Mouse (Mus musculus): Measurements from ENCODE around the gene Rab1a. TPM values are rescaled to one million over a fixed set of nuclear protein-coding genes. Genes with fewer than 3 reads are reported as not detected.
A peak's percentile ranks its signal among the peaks of the same experiment; 100 is the strongest.

Gene Rab1a
- total and polyA plus RNA-seq, 2 experiments from 2014 or later = 108 to 312 TPM

GRCm38 (mm10) chr11:20168972-20169371 lies 32.3 kb upstream of the Rab1a start:
- Histone ChIP-seq H3K9me3 (ENCODE audit: low read length) (no peaks in the 10 kb centered on the region), H3K36me3 (ENCODE audit: insufficient read depth) (no peaks in the 10 kb centered on the region), H3K4me2 (ENCODE audit: low read depth) (no peak overlapping the region), H3K27me3 (ENCODE audit: insufficient read depth, low read length) (no peaks in the 10 kb centered on the region), H3K4me3 (ENCODE audit: low read depth, low read length) (no peak overlapping the region), H3K9ac (no peak overlapping the region), H3K27ac (ENCODE audit: low read depth, low read length) (no peak overlapping the region), H3K4me1 (ENCODE audit: insufficient read depth) (no peaks in the 10 kb centered on the region)
- DNase-seq = no peak
- ATAC-seq = no peak
- no peak for TF ChIP-seq CTCF (IDR thresholded peaks at IDR 0.05; ENCODE audit: low read depth)
- WGBS = 91% methylated on average over 11 of the region's 11 CpGs

GRCm38 (mm10) chr11:20187271-20187670 lies 14.0 kb upstream of the Rab1a start:
- ATAC-seq (no peak), DNase-seq (no peak)
- no peak for TF ChIP-seq CTCF (IDR thresholded peaks at IDR 0.05; ENCODE audit: low read depth)
- H3K4me2 ChIP-seq (ENCODE audit: low read depth) = no peak overlapping the region
- no peaks in the 10 kb centered on the region for H3K9me3 ChIP-seq (ENCODE audit: low read length)
- H3K4me3 ChIP-seq (ENCODE audit: low read depth, low read length) = no peak overlapping the region
- H3K9ac ChIP-seq = no peak overlapping the region
- no peaks in the 10 kb centered on the region for H3K27me3 ChIP-seq (ENCODE audit: insufficient read depth, low read length)
- no peak overlapping the region for H3K27ac ChIP-seq (ENCODE audit: low read depth, low read length)
- H3K36me3 ChIP-seq (ENCODE audit: insufficient read depth) = no peaks in the 10 kb centered on the region
- WGBS = 85% methylated on average over 6 of the region's 6 CpGs
- no peaks in the 10 kb centered on the region for H3K4me1 ChIP-seq (ENCODE audit: insufficient read depth)

- DNase-seq (no peak), ATAC-seq (no peak)
- Histone ChIP-seq H3K36me3 (ENCODE audit: insufficient read depth) (no peaks in the 10 kb centered on the region), H3K4me3 (ENCODE audit: low read depth, low read length) (no peak overlapping the region), H3K9me3 (ENCODE audit: low read length) (no peaks in the 10 kb centered on the region), H3K27ac (ENCODE audit: low read depth, low read length) (no peak overlapping the region), H3K27me3 (ENCODE audit: insufficient read depth, low read length) (no peaks in the 10 kb centered on the region), H3K4me1 (ENCODE audit: insufficient read depth) (no peaks in the 10 kb centered on the region), H3K4me2 (ENCODE audit: low read depth) (no peak overlapping the region), H3K9ac (no peak overlapping the region)
- TF ChIP-seq CTCF (IDR thresholded peaks at IDR 0.05; ENCODE audit: low read depth) = no peak
- 93% methylated on average over 4 of the region's 4 CpGs for WGBS
Observed at GRCm38 (mm10) chr11:20193100-20193736, 8.0 kb upstream of the Rab1a start.

- Histone ChIP-seq H3K27me3 (ENCODE audit: insufficient read depth, low read length) (no peaks in the 10 kb centered on the region), H3K9ac (peak overlapping the region; percentile 99), H3K4me2 (ENCODE audit: low read depth) (peak overlapping the region; percentile 57), H3K27ac (ENCODE audit: low read depth, low read length) (peak overlapping the region; percentile 99), H3K9me3 (ENCODE audit: low read length) (no peaks in the 10 kb centered on the region), H3K4me1 (ENCODE audit: insufficient read depth) (peaks cover 31% of the 10 kb centered on the region), H3K36me3 (ENCODE audit: insufficient read depth) (no peaks in the 10 kb centered on the region), H3K4me3 (ENCODE audit: low read depth, low read length) (peak overlapping the region; percentile 100)
- DNase-seq (peak; percentile 69), ATAC-seq (peak; percentile 12)
- no peak; the same call in 1 of the 2 replicates for TF ChIP-seq CTCF (IDR thresholded peaks at IDR 0.05; ENCODE audit: low read depth)
- 1% methylated on average over 39 of the region's 40 CpGs for WGBS
Observed at GRCm38 (mm10) chr11:20201661-20202101, 449 bp downstream of the Rab1a start.

- Histone ChIP-seq H3K27ac (ENCODE audit: low read depth, low read length) (peak overlapping the region; percentile 99; the same call in 1 of the 2 replicates), H3K4me2 (ENCODE audit: low read depth) (peak overlapping the region; percentile 57), H3K4me1 (ENCODE audit: insufficient read depth) (peaks cover 32% of the 10 kb centered on the region), H3K4me3 (ENCODE audit: low read depth, low read length) (peak overlapping the region; percentile 100), H3K9ac (peak overlapping the region; percentile 99), H3K36me3 (ENCODE audit: insufficient read depth) (no peaks in the 10 kb centered on the region), H3K9me3 (ENCODE audit: low read length) (no peaks in the 10 kb centered on the region), H3K27me3 (ENCODE audit: insufficient read depth, low read length) (no peaks in the 10 kb centered on the region)
- 53% methylated on average over 7 of the region's 7 CpGs for WGBS
- TF ChIP-seq CTCF (IDR thresholded peaks at IDR 0.05; ENCODE audit: low read depth) = no peak
- ATAC-seq = no peak
- no peak for DNase-seq
Observed at GRCm38 (mm10) chr11:20202299-20203011, 1.2 kb downstream of the Rab1a start.

- H3K4me1 ChIP-seq (ENCODE audit: insufficient read depth) = peaks cover 32% of the 10 kb centered on the region
- H3K4me2 ChIP-seq (ENCODE audit: low read depth) = 0 out of 2 replicates have a peak overlapping the region, but pooled peaks have one; percentile 8
Observed at GRCm38 (mm10) chr11:20204321-20204720, 3.1 kb downstream of the Rab1a start.

GRCm38 (mm10) chr11:20204870-20205446 lies 3.7 kb downstream of the Rab1a start:
- ATAC-seq (no peak), DNase-seq (no peak)
- Histone ChIP-seq H3K9ac (no peak overlapping the region), H3K4me2 (ENCODE audit: low read depth) (no peak overlapping the region), H3K4me3 (ENCODE audit: low read depth, low read length) (no peak overlapping the region), H3K9me3 (ENCODE audit: low read length) (no peaks in the 10 kb centered on the region), H3K27ac (ENCODE audit: low read depth, low read length) (no peak overlapping the region), H3K4me1 (ENCODE audit: insufficient read depth) (peaks cover 32% of the 10 kb centered on the region), H3K36me3 (ENCODE audit: insufficient read depth) (no peaks in the 10 kb centered on the region), H3K27me3 (ENCODE audit: insufficient read depth, low read length) (no peaks in the 10 kb centered on the region)
- TF ChIP-seq CTCF (IDR thresholded peaks at IDR 0.05; ENCODE audit: low read depth) = no peak
- WGBS = 89% methylated on average over 9 of the region's 9 CpGs

More at GRCm38 (mm10) chr11:20204321-20204720, 3.1 kb downstream of the Rab1a start:
- TF ChIP-seq CTCF (IDR thresholded peaks at IDR 0.05; ENCODE audit: low read depth) = no peak
- 70% methylated on average over 2 of the region's 2 CpGs for WGBS
- no peaks in the 10 kb centered on the region for H3K9me3 ChIP-seq (ENCODE audit: low read length)
- no peak overlapping the region for H3K27ac ChIP-seq (ENCODE audit: low read depth, low read length)
- no peaks in the 10 kb centered on the region for H3K27me3 ChIP-seq (ENCODE audit: insufficient read depth, low read length)
- no peak for ATAC-seq
- H3K36me3 ChIP-seq (ENCODE audit: insufficient read depth) = no peaks in the 10 kb centered on the region
- DNase-seq = no peak
- H3K9ac ChIP-seq = no peak overlapping the region
- H3K4me3 ChIP-seq (ENCODE audit: low read depth, low read length) = no peak overlapping the region
